Mouse (Mus musculus): ENCODE results near the gene Otos. TPM values are rescaled to one million over a fixed set of nuclear protein-coding genes. Genes with fewer than 3 reads are reported as not detected.

Gene Otos
- polyA plus RNA-seq, 1 experiment: 0.07 TPM

DNA sequence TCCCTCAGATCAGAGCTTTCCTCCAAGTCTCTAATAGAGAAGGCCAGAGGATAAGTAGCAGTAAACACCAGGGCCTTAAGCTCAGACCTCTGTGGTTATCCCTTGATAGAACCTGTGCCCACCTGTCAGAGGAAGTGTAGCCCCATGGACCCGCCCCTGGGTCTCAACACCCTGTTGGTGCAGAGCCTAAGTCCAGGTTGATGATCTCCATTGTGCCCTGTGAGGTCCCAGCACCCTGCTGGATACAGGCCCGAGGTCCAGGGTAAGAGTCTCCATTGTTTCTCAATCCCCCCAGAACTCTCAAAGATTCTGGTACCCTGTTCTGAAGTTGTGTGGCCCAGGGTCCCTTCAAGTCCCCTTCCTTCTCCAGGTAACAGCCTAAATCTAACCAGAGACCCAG lies 2.5 kb downstream of the Otos start:
- Histone ChIP-seq H3K27ac (ENCODE audit: insufficient read depth, low read length) (no peak overlapping the region), H3K4me3 (replicated peaks; ENCODE audit: insufficient read depth, low read depth, low read length) (no peak overlapping the region), H3K4me1 (ENCODE audit: control insufficient read depth, insufficient read depth, low read length) (peaks cover 10% of the 10 kb centered on the region; the same call in 1 of the 2 replicates), H3K27me3 (ENCODE audit: control insufficient read depth, insufficient read depth, low read length) (no peaks in the 10 kb centered on the region)
- TF ChIP-seq CTCF (IDR thresholded peaks at IDR 0.05; ENCODE audit: borderline replicate concordance, insufficient read depth, low read depth, low read length): no peak
- TF ChIP-seq POLR2A (IDR thresholded peaks at IDR 0.05; ENCODE audit: borderline replicate concordance, insufficient read depth, low read length): no peak
- 60% methylated on average over 2 of the region's 2 CpGs for WGBS
- no peak for DNase-seq

DNA sequence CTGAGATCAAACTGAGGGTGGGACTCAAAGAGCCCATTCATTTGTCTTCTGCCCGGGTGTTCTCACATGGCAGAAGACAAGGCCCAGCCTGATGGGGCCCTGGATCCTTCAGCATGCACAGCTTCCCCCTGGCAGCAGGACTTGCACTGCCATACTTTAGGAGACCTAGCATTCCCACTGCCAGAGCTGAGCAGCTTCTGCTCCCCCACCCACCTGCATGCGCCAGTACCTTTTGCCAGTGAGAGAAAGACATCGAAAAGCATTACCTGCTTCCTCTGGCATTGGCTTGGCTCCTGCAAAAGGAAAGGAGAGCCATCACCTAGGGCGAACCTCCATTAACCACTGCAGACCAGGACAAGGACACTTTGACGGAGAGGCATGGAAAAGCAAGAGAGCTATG lies 3.7 kb downstream of the Otos start:
- 84% methylated on average over 5 of the region's 5 CpGs for WGBS

DNA sequence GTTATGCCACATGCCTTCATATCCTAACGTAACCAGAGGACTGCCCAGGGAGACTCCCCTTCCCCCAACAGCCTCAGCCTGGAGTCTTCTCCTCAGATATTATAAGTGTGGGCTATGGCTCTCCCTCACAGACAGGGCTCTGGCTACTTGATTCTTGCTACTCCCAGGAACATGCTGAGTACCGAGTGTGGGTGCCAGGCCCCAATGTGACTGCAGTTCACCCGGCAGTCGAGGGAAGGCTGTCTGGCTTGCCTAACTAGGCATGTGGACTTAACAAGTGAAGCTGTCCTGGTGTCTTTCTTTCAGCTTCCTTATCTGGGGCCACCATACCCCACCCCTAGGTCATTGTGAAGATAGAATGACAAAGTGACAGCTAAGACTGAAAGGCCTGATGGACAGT lies 5.0 kb downstream of the Otos start:
- H3K27ac ChIP-seq (ENCODE audit: insufficient read depth, low read length): no peak overlapping the region
- no peaks in the 10 kb centered on the region for H3K27me3 ChIP-seq (ENCODE audit: control insufficient read depth, insufficient read depth, low read length)
- no peak for TF ChIP-seq CTCF (IDR thresholded peaks at IDR 0.05; ENCODE audit: borderline replicate concordance, insufficient read depth, low read depth, low read length)
- TF ChIP-seq POLR2A (IDR thresholded peaks at IDR 0.05; ENCODE audit: borderline replicate concordance, insufficient read depth, low read length): no peak
- H3K4me1 ChIP-seq (ENCODE audit: control insufficient read depth, insufficient read depth, low read length): peaks cover 15% of the 10 kb centered on the region
- 63% methylated on average over 4 of the region's 4 CpGs for WGBS
- DNase-seq: no peak
- H3K4me3 ChIP-seq (replicated peaks; ENCODE audit: insufficient read depth, low read depth, low read length): no peak overlapping the region

More for the DNA sequence above, 3.7 kb downstream of the Otos start:
- no peak for DNase-seq
- Histone ChIP-seq H3K27ac (ENCODE audit: insufficient read depth, low read length) (no peak overlapping the region), H3K4me1 (ENCODE audit: control insufficient read depth, insufficient read depth, low read length) (peaks cover 15% of the 10 kb centered on the region), H3K27me3 (ENCODE audit: control insufficient read depth, insufficient read depth, low read length) (no peaks in the 10 kb centered on the region), H3K4me3 (replicated peaks; ENCODE audit: insufficient read depth, low read depth, low read length) (no peak overlapping the region)
- TF ChIP-seq CTCF (IDR thresholded peaks at IDR 0.05; ENCODE audit: borderline replicate concordance, insufficient read depth, low read depth, low read length) (no peak), POLR2A (IDR thresholded peaks at IDR 0.05; ENCODE audit: borderline replicate concordance, insufficient read depth, low read length) (no peak)

DNA sequence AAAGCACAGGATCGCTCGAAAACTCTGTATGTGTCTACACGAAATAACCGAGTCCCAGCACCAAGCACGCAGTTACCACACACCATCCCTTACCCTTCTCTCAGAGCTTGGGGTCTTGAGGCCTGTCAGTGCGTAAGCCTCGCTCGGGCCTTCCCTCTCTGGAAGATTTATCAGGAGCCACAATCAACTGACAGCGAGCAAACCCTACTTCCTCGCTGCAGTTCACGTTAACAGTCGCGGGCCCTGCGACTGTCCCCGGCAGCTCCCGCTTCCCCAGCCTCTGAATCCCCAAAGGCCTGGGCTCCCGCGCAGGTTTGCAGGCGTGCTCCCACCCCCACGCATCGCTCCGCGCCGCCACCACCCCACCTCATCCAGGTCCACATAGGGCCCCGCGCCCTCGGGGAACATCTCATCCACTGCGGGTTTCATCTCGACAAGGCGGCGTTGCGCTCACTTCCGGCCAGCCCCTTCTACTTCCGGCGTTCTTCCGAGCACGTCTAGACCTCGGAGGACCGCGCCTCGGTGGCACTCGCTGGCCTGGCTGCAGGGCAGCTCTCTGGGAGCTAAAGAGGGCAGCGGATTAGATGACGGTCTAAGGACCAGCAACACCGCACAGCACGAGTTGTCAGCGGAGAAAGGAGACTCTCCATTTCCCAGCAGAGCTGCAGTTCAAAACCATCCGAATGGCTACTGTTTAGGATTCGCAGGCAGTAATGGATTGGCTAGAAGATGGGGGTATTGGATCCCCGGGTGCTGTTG lies 6.9 kb downstream of the Otos start, which contains the start of gene Cops9:
TSS of gene Cops9 (minus strand) at position 472 of the 759 bp plus-strand sequence.
- peak within 1 kb of the TSS; percentile 83 for H3K27ac ChIP-seq (ENCODE audit: insufficient read depth, low read length)
- TF ChIP-seq CTCF (IDR thresholded peaks at IDR 0.05; ENCODE audit: borderline replicate concordance, insufficient read depth, low read depth, low read length) (no peak), POLR2A (IDR thresholded peaks at IDR 0.05; ENCODE audit: borderline replicate concordance, insufficient read depth, low read length) (peak; percentile 85; the same call in 1 of the 2 replicates)
- peak; percentile 92 to 94 for DNase-seq
- WGBS: 1% methylated on average over 50 of the region's 50 CpGs
- no peaks in the 10 kb centered on the region for H3K27me3 ChIP-seq (ENCODE audit: control insufficient read depth, insufficient read depth, low read length)
- peaks cover 10% of the 10 kb centered on the region for H3K4me1 ChIP-seq (ENCODE audit: control insufficient read depth, insufficient read depth, low read length)
- H3K4me3 ChIP-seq (replicated peaks; ENCODE audit: insufficient read depth, low read depth, low read length): peak within 1 kb of the TSS; percentile 96

DNA sequence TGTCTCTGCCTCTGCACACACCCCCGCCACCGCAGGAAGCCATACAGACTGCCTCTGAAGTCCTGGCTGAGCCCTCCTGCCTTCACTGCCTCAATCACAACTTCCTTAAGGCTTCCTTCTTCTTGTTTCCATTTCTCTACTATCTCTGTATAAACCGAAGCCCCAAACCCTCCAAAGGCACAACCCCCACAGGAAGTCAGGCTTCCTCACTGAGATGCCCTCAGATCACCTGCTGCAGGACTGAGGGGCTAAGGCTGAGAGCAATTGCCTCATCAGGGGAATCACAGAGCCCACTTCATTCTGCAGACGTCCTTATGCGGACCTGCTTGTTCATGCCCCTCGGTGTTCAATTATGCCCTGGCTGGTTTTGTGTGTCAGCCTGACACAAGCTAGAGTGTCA lies 8.2 kb downstream of the Otos start:
- Histone ChIP-seq H3K27me3 (ENCODE audit: control insufficient read depth, insufficient read depth, low read length) (no peaks in the 10 kb centered on the region), H3K4me1 (ENCODE audit: control insufficient read depth, insufficient read depth, low read length) (peaks cover 10% of the 10 kb centered on the region), H3K4me3 (replicated peaks; ENCODE audit: insufficient read depth, low read depth, low read length) (peak overlapping the region; percentile 96), H3K27ac (ENCODE audit: insufficient read depth, low read length) (no peak overlapping the region)
- 83% methylated on average over 6 of the region's 6 CpGs for WGBS
- TF ChIP-seq CTCF (IDR thresholded peaks at IDR 0.05; ENCODE audit: borderline replicate concordance, insufficient read depth, low read depth, low read length) (no peak), POLR2A (IDR thresholded peaks at IDR 0.05; ENCODE audit: borderline replicate concordance, insufficient read depth, low read length) (no peak)
- DNase-seq: no peak

DNA sequence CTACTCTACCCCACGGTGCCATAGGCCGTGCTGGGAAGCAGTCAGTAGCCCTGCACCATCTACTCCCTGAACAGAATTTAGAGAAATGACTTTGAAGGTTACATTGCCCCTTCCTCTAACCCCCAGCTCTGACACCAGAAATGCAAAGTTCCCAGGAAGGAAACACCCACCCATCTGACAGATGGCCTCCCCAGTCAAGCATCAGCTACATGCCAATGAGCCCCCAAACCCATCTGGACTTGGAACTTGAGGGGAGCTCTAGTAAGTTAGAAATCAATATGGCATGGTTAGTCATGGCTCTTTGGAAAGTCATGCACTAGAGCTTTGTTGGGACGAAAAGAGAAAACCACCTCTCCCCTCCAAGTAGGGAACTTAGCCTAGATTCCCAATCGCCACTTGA lies 9.9 kb downstream of the Otos start:
- Histone ChIP-seq H3K27me3 (ENCODE audit: control insufficient read depth, insufficient read depth, low read length) (no peaks in the 10 kb centered on the region), H3K4me1 (ENCODE audit: control insufficient read depth, insufficient read depth, low read length) (peaks cover 10% of the 10 kb centered on the region), H3K4me3 (replicated peaks; ENCODE audit: insufficient read depth, low read depth, low read length) (no peak overlapping the region), H3K27ac (ENCODE audit: insufficient read depth, low read length) (no peak overlapping the region)
- no peak for DNase-seq
- 93% methylated on average over 4 of the region's 4 CpGs for WGBS
- TF ChIP-seq POLR2A (IDR thresholded peaks at IDR 0.05; ENCODE audit: borderline replicate concordance, insufficient read depth, low read length) (no peak), CTCF (IDR thresholded peaks at IDR 0.05; ENCODE audit: borderline replicate concordance, insufficient read depth, low read depth, low read length) (no peak)

DNA sequence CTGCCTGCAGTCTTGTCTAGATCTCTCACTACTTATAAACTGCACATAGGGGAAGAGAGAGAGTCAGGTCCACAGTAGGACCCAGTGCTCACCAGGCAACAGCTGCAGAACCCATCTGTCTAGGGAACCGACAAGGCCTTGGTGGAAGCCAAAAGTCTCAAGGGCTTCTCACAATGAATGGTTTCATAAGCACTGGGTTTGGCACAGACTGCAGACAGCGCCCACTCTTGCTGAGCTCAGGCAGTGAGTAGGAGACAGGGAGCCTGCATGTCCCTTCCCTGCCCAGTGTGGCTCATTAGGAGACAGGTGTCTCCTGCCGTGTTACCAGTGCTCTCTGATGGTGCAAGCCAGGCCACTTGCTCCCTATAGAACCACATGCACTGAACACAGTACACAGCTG lies 10.5 kb downstream of the Otos start:
- H3K4me3 ChIP-seq (replicated peaks; ENCODE audit: insufficient read depth, low read depth, low read length): no peak overlapping the region
- H3K27me3 ChIP-seq (ENCODE audit: control insufficient read depth, insufficient read depth, low read length): no peaks in the 10 kb centered on the region
- H3K4me1 ChIP-seq (ENCODE audit: control insufficient read depth, insufficient read depth, low read length): peaks cover 10% of the 10 kb centered on the region
- no peak overlapping the region for H3K27ac ChIP-seq (ENCODE audit: insufficient read depth, low read length)
- no peak for DNase-seq
- TF ChIP-seq POLR2A (IDR thresholded peaks at IDR 0.05; ENCODE audit: borderline replicate concordance, insufficient read depth, low read length) (no peak), CTCF (IDR thresholded peaks at IDR 0.05; ENCODE audit: borderline replicate concordance, insufficient read depth, low read depth, low read length) (no peak)
- WGBS: 34% methylated on average over 3 of the region's 3 CpGs

DNA sequence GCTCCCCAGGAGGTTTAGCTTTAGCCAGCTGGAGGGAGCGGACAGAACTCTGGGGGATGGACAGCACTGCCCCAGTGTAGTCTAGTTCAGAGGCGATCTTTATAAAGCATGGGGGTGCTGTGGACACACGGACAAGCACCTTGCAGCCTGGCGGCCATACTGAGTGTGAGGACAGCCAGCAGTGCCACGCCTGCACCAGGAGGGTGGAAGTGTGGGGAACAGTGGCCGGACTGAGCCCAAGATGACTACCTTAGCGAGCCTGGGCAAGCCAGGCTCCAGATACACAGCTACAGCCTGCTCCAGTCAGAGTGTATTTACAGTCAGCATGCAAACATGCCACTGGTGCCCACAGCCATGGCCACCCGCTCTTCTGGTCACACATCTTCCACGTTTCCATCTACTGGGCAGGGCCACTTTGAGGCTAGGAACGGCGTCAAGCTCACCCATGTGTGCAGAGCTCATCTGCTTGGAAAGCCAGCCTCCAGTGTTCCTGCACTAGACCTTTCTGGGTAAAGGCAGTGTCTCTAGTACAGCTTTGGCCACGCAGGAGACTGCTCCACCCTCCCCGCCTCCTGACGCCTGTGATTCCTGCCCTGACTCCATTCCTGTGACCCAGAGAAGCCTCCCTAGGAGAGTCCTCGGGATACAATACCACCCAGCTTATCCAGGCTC lies 11.0 kb downstream of the Otos start:
- DNase-seq: no peak
- 79% methylated on average over 15 of the region's 15 CpGs for WGBS
- Histone ChIP-seq H3K27ac (ENCODE audit: insufficient read depth, low read length) (no peak overlapping the region), H3K4me1 (ENCODE audit: control insufficient read depth, insufficient read depth, low read length) (peaks cover 10% of the 10 kb centered on the region), H3K27me3 (ENCODE audit: control insufficient read depth, insufficient read depth, low read length) (no peaks in the 10 kb centered on the region), H3K4me3 (replicated peaks; ENCODE audit: insufficient read depth, low read depth, low read length) (no peak overlapping the region)
- TF ChIP-seq CTCF (IDR thresholded peaks at IDR 0.05; ENCODE audit: borderline replicate concordance, insufficient read depth, low read depth, low read length): no peak
- TF ChIP-seq POLR2A (IDR thresholded peaks at IDR 0.05; ENCODE audit: borderline replicate concordance, insufficient read depth, low read length): no peak
